Mouse (Mus musculus) cerebellum, postnatal 10 days (tissue): Measurements from ENCODE around the gene Inpp5d.
"Not testable (repeated sequence)": the region's sequence is repeated elsewhere in the genome, so short reads cannot be mapped to it uniquely, and the experiment has no call there.

Experiments
- DNase-seq, 2 experiments: peaks; one replicate each; pipeline ENCODE4 v3.0.0; 2021; ENCODE audit warnings: mixed read lengths in 2 of 2

Gene Inpp5d

DNA sequence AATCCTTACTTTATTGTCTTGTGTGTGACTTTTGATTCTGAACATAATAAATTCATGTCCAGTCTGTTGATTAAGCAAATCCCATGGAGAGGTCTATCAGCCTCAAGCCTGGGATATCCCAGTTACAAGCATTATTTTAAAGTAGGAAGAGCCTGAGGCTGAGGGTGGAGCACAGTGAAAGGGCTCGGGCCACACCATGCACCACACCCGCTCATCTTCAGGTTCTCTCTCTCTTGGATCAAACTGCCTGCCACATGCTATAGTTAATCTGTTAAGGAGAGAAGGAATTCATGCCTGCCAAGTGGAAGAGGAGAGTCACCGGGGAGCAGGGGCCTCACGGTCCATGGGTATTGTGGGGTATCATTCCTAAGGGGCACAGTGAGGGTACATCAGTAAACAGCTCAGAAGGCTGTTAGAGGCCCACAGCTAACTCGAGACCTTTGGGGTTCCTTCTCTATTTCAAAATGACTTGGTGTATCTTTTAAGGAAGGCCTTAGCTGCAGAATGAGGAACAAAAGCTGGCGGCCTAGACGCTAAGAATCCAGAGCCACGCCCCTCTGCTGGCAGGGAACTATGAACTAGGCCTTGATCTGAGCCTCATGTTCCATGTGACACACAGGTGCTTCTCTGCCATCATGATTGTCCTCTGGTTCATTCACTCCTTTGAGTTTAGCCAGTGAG lies 39.0 kb downstream of the Inpp5d start:
- DNase-seq, result peak in 1 of 2 experiments; percentile 18

DNA sequence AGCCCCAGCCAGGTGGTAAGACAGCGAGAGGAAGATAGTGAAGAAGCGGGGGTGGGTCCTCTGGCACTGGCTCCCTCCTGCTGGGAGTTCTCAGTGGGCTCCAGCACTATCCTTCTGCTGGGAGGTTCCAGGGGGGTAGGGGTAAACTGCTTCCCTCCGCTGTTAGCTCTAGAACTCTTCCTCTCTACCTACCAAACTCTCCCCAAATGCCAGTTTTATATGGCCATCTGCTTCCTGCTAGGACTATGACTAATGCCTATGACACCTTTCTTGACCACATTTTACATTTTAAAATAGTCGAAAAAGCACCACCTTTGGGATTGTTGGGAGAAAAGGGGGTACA lies 39.5 kb downstream of the Inpp5d start:
- no peak for DNase-seq

DNA sequence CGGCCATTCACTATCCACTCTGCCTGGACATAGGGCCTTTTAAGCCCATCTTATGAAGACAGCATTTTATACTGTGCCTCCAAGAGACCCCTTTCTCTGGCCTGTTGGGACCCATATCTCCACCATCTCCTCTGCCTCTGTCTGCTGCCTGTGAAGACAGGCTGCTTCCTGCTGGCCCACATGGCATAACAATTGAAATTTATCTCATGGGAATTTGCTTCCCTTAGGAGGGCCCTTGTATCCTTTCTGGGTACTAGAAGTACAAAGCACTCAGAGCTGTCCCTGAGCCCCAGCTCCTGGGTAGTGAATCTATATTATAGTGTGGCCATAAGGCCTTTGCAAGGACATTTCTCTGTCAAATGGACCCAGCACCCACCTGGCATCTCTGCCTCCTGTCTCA lies 40.6 kb downstream of the Inpp5d start:
- no peak for DNase-seq

DNA sequence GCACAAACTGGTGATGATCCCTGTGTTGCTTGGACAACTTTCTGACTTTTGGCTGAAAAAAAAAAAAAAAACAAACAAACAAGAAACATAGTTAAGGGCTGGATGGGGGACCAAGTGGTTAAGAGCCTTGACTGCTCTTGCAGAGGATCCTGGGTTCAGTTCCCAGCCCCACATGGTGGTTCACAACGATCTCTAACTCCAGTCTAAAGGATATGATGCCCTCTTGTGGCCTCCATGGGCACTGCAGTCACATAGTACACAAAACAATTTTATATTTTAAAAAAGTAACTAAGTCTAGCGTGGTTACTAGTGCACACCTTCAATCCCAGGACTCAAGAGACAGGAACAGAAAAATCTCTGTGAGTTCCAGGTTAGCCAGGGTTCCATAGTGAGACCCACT lies 43.9 kb downstream of the Inpp5d start:
- DNase-seq, result no peak

DNA sequence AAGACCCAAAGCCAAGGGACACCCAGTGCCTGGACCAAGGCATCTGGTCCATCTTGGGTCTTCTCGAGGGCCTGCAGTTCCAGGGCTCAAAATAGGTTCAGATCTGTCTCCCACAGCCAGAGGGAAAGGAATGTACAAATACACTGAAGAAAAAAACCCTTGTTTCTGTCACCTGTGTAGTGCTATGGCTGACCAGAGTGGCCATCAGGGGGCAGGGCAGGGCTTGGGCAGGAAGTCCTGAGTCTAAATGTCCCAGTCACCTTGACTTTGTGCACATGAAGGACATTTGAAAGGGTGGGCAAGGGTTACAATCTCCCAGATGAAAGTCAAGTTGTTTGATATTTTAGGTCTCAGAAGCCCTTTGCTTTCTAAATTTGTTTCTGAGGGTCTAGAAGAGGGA lies 46.9 kb downstream of the Inpp5d start:
- DNase-seq, result no peak

DNA sequence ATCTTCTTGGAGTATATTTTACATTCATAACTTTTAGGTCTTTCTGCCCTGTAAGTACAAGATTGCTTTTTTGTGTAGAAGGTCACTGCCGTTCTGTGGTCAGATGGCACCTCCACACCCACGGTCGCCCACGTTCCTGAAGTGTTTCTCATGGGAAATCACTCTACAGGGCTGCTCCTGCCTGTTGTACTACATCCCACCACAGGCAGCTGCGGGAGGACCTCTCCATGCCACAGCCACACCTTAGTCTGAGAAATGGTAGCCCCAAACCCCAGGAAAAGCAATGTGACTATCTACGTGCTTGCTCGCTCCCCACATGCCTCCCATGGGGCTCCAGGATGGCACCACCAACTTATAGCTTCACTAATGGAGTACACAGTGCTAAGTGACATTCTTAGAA lies 48.2 kb downstream of the Inpp5d start:
- no peak for DNase-seq

DNA sequence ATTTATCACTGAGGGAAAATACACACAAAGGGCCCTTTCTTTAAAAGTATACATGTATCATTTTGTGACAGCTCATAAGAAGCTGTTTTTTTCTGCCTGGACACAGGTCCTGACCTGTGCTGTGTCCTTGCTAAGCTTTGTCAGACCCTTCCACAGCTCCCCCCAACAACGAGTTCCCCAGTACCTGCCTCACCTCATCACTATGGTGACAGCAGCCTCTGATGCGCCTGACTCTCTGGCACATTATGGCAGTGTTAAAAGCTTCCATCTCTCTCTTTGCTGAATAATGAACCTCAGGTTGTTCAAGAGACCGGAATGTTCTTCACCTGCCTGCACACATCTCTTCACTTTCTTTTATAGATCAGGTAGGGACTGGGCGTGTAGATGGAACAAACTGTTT lies 51.4 kb downstream of the Inpp5d start:
- DNase-seq, result no peak

DNA sequence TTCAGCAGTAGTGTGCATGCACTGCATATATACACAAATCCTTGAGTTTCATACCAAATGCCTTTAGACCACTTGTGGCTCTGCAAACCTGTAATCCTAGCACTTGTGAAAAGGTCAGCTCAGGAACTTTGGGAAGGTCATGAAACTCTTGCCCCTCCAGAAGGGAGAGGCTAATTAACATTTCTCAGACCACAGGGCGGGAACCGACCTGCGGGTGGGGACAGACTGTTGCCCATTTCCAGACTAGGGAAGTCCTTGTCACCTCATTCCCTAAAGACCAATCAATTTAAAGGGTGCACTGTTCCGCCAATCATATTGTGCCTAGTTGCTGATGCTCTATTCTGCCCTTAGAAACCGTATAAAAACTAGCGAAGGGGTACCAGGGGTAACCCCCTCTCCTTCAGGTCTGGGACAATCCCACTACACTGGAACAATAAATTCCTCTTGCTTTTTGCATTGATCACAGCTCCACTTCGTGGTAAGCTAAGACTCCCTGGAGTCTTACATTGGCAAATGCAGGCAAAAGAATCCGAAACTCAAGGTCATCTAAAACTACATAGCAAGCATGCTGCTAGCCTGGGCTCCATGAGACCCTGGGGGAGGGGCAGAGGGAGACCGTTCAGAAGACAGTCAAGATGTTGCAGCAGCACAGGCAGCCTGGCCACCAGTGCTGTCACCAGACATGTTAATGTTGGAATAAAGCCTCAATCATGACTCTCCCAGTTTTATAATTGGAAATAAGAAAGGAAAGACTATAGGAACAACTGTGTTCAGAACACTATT lies 53.9 kb downstream of the Inpp5d start:
- no peak for DNase-seq

DNA sequence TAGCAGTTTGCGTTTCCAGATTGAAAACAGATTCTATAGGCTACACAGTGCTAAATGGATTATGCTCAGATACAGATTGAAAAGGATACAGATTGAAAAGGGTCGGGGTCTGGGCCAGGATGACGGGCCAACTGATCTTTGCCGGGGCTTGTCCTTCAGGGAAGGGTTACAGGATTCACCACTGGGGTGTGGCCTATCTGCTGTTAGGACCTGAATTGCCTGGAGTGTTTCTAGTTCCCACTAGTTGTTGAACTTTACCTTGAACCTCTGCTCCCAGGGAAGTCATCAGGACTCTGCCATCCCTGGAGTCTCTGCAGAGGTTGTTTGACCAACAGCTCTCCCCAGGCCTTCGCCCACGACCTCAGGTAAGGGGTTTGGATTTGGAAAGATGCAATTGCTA lies 55.9 kb downstream of the Inpp5d start:
- DNase-seq, result no peak

DNA sequence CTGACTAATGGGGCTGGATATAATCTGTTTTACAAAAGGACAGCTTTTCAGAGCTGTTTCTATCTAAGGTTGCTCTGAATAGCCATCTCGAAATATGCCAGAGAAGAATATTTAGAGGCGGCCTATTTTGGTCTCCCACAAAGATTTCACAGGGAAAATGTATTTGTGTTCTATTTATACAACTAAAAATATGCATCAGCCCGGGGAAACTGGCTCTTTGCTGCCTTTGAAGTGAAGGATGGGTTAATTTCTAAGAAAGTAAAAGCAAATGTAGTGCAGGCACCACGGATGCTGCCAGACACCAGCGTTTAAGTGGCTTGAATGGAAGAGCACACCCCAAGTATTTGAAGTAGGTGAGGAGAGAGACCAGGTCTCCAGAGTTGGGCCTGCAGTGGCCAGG lies 59.0 kb downstream of the Inpp5d start:
- no peak for DNase-seq

DNA sequence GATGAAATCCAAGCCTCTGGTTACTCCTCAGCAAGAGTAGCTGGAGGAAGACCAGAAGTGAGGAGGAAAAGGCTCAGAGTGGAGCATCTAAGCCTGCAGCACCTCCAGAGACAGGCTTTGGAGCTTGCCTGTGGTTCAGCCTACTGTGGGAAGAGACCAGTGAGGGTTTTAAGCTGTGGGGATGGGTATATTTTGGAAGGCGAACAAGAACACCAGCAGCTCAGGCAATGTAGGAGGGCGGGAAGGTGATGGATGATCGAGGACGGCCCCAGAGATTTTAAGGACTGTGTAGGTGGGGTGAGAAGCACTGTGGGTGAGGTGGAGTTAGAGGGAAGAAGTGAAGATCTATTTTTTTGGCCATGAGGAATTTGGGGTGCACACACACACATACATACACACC lies 60.8 kb downstream of the Inpp5d start:
- no peak for DNase-seq

DNA sequence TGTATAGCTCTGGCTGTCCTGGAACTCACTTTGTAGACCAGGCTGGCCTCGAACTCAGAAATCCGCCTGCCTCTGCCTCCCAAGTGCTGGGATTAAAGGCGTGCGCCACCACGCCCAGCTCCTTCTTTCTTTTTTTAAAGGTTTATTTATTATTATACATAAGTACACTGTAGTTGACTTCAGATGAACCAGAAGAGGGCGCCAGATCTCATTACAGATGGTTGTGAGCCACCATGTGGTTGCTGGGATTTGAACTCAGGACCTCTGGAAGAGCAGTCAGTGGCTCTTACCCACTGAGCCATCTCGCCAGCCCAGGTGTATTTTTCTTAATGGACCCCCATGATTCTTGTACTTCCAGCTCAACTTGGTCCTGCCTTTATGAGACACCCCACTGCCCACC lies 62.4 kb downstream of the Inpp5d start:
- not testable (repeated sequence) for DNase-seq

DNA sequence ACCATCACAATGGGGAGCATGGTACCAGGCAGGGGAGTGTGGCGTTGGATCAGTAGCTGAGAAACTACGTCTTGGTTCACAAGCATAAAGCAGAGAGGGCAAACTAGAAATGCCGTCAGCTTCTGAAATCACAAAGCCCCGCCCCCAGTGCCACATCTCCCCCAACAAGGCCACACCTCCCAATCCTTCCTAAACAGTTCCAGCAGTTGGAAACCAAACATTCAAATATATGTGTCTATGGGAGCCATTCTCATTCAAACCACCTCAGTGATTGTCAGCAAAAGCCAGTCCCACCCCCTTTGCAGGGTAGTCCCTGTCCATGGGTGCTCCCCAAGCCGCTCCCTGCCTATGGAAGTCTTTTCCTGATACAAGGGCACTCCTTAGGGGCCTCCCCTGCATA lies 64.0 kb downstream of the Inpp5d start:
- DNase-seq, result no peak

DNA sequence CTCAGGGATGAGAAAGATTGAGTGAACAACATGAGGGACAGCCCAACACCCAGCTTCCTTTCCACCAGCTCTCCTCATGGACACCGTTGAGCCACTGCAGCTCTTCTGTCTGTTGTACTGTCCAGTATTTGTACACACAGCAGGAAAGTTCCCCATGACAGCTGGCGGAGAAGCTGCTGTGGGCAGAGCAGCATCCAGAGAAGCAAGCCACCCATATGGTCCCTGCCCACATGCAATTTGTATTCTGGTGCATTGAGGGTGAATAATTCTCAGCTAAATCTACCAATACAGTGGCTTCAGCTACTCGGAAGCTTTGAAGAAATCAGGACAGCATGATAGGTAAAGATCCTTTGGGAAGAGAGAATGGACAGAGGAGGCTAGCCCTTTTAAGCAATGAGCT lies 64.7 kb downstream of the Inpp5d start:
- DNase-seq, result peak; percentile 41 to 60

DNA sequence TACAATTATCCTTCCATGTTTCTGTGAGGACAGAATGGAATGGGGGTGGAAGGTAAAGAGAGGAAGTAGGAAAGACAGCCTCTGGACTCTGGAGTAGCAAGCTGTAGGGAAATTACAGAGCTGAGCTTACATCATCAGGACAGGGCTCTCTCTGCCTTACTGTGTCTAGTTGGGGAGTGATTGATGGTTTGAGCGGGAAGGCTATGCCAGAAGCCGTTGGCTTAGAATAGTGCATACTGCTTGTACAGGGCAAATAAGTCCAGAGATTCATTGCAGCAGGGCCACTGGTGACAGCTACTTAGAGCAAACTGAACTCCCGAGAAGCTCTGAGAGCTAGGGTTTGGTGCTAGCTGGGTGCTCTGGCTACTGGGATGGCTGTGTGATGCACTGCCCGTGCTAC lies 66.2 kb downstream of the Inpp5d start:
- no peak for DNase-seq

DNA sequence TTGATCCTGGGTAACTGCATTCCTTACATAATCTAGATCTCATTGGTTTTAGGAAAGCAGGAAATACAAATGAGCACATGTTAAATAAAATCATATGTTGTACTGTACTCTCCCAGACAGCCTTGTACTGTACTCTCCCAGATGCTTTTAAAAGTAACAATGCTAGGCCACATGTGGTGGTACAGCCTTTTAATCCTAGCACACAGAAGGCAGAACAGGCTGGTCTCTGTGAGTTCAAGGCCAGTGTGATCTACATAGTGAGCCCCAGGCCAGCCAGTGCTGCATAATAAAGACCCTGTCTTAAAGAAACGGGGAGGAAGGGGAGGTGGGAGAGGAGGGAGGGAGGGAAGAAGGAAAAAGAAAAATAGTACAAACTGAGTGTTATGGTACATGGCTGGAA lies 66.9 kb downstream of the Inpp5d start:
- DNase-seq, result no peak

DNA sequence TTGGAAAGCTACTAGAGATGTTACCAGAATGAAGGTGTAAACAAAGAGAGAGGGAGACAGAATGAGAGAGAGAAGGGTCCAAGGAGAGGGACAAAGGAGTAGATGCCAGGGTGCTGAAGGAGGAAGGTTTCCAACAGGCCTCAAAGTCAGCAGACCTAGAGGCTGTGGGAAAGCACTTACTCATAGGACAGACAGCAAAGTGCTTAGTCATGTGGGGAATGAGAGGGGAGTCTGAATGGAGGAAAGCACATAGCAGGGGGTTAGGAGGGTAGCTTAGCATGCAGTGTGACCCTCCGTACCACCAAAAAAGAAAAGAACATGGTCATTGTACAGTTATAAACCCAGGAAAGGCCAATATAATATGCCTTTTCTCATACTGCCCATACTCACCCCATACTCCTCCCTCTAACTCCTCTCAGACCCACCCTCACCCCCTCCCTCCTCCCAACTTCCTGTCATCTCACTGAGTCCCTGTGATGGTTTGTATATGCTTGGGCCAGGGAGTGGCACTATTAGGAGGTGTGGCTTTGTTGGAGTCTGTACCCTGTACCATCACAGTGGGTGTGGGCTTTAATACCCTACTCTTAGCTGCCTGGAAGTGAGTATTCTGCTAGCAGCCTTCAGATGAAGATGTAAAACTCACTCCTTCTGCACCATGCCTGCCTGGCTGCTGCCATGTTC lies 69.7 kb downstream of the Inpp5d start:
- no peak for DNase-seq

DNA sequence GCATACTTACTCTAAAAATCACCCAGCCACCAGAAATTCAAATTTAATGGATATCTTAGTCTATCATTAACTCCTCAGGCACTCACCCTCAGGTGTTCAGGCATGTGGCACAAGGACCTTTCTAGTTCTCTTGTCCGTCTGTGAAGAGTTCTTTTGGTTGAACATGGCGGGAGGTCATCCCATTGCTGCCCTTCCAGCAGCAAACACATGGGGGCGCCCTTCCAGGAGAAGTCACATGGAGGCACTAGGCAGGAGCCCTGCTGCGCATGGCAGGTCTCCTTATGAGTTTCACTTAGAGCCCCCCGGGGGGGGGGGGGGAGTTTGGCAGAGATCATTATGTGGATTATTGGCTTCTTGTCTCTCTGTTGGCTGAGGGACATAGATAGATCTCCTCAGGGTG lies 76.2 kb downstream of the Inpp5d start:
- peak in 1 of 2 experiments; percentile 19 for DNase-seq

DNA sequence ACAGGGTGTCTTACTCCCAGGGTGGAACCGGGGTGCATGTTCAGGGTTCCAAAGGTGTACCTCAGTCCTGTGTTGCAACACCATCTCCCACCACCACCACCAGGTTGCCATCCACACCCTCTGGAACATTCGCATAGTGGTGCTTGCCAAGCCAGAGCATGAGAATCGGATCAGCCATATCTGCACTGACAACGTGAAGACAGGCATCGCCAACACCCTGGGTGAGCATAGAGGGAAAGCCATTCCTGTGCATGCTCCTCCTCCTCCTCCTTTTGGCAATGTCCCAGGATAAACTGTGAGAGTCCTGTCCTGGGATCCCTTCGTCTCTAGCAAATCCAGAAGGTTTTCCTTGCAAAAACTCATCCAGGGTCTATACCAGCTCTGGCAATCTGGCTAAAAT lies 77.9 kb downstream of the Inpp5d start:
- DNase-seq, result no peak

DNA sequence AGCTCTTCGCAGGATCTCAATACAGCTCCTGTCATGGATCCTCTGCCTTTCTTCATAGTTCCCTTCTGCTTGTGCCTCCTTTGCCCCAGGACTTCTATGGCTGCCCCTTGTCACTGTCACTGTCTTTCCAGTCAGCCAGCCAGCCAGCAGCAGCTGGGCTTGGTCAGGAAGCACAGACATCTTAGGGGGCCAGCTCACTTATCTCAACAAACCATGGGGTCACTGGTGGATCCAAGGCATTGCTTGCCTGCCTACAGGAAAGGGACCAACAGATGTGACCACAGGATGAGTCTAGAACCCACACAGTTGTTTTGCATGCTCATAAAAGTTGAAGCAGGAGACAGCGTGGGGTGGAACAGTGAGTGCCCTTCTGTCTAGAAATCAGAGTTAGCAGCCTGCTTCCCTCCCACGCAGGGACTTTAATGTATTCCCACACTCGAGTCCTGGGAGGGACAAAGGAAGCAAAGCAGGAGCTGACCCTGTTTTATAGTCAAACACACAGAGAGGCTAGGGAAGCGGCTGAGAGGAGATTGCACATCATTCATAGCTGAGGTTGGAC lies 79.9 kb downstream of the Inpp5d start:
- DNase-seq, result no peak

DNA sequence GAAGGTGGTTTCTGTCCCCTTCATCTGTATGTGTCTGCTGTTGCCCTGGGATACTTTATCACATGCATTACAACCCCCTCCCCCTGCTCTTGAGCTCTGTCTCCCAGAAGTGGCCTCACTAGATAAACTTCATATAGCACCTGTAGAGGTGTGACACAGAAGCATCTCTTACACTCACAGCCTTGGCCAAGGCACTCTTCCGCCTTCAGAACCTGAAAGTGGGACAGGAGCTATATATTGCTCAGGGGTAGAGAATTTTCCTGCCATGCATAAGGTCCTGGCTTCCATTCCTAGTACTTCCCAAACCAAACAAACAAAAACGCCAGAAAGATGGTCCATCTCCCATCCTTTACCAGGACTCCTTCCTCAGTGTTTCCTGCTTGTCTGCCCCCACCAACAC lies 84.1 kb downstream of the Inpp5d start:
- DNase-seq, result no peak

DNA sequence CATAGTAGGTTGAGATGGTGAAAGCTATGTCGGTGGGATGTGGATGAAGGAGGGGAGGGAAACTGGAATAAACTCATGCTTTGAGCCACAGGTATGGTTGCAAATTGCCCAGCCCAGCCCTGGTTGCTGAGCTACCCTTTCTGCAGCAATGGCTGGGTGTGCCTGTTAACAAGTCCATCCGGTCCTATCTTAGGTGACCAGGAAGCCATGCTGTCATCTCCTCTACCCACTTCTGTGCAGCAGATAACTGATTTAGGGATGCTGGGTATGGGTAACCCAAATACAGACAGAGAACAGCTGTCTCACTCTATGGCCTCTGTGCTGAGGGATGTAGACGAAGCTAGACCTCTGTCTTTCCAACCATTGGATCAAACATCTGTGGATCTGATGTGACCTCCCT lies 86.2 kb downstream of the Inpp5d start:
- no peak for DNase-seq

DNA sequence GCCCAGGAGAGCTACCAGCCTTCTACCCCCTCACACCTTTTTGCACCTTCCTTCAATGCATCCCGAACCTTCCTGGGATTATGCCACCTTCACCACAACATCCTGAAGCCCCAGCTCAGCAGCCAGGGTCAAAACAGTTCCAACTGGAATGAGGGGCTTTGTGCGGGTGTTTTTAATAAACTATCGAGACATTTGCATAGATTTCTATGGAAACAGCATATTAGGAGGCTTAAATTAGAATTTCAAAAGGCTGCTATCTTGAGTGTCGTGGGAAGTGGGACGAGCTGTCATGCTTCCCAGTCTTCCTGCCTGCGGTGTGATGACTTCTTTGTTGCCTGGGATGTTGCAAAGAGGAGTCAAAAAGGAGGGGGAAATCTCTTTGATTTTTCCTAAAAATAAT lies 88.9 kb downstream of the Inpp5d start:
- DNase-seq, result no peak
